Mouse (Mus musculus) stomach, postnatal 0 days (tissue): ENCODE results near the gene Crcp. TPM values are rescaled to one million over a fixed set of nuclear protein-coding genes. Genes with fewer than 3 reads are reported as not detected.

Experiments
- ATAC-seq: fragments of 200-750 bp; cut with Nextera tagmentation; 2 replicates; pipeline ENCODE4 v1.8.0; 2017; ENCODE audit not compliant: low FRiP score, low TSS enrichment
- DNase-seq: peaks from one replicate; pipeline ENCODE4 v3.0.0-alpha.2; 2016; ENCODE audit warnings: low spot score
- H3K27ac ChIP-seq: fragments of 300-500 bp; sonication (generic); replicated peaks from 2 replicates; pipeline ENCODE4 v1.5.1; 2014; ENCODE audit warnings: mild to moderate bottlenecking, control low read depth
- H3K27me3 ChIP-seq: fragments of 300-500 bp; sonication (generic); 2 replicates; pipeline ENCODE4 v1.6.1; 2014; ENCODE audit warnings: low read length; ENCODE audit not compliant: control insufficient read depth, insufficient read depth
- H3K36me3 ChIP-seq: fragments of 300-500 bp; sonication (generic); 2 replicates; pipeline ENCODE4 v1.6.1; 2014; ENCODE audit warnings: low read length, mixed read lengths; ENCODE audit not compliant: control insufficient read depth, insufficient read depth
- H3K4me1 ChIP-seq: fragments of 300-500 bp; sonication (generic); replicated peaks from 2 replicates; pipeline ENCODE4 v1.6.1; 2014; ENCODE audit warnings: antibody characterized with exemption; ENCODE audit not compliant: control insufficient read depth, insufficient read depth
- H3K4me2 ChIP-seq: fragments of 300-500 bp; sonication (generic); replicated peaks from 2 replicates; pipeline ENCODE4 v1.6.1; 2014; ENCODE audit warnings: low read depth, mild to moderate bottlenecking, control low read depth, moderate library complexity
- H3K4me3 ChIP-seq: fragments of 300-500 bp; sonication (generic); 2 replicates; pipeline ENCODE4 v1.5.1; 2014; ENCODE audit warnings: low read depth, low read length, control low read depth
- H3K9ac ChIP-seq: fragments of 300-500 bp; sonication (generic); 2 replicates; pipeline ENCODE4 v1.6.1; 2014; ENCODE audit warnings: mild to moderate bottlenecking, low read length, control low read depth, mixed read lengths
- H3K9me3 ChIP-seq: fragments of 300-500 bp; sonication (generic); 2 replicates; pipeline ENCODE4 v1.6.1; 2016; ENCODE audit warnings: low read length; ENCODE audit not compliant: control insufficient read depth
- CTCF ChIP-seq: IDR thresholded peaks from 2 replicates; pipeline ENCODE4 v1.5.1; 2016; ENCODE audit warnings: antibody characterized with exemption, low read depth, mild to moderate bottlenecking, moderate library complexity
- EP300 ChIP-seq: optimal IDR thresholded peaks from 2 replicates; pipeline ENCODE3; 2016; ENCODE audit warnings: antibody characterized with exemption
- WGBS: fragments of 180-500 bp; shearing (Covaris S2); extraction: QIAGEN DNeasy Blood & Tissue Kit; methylation state at CpG from one replicate; pipeline ENCODE4 v1.1.7; 2014; 5-methylcytosine and 5-hydroxymethylcytosine counted together
- polyA plus RNA-seq: library from polyadenylated mRNA; unstranded; fragments of >200 nt; fragmentation: Nextera tagmentation; extraction: Ambion mirVana; gene quantifications from 2 replicates; pipeline ENCODE4 v1.2.1, GENCODE M21; 2015

The Crcp gene
- 26.0 and 26.4 TPM in 2 replicates for polyA plus RNA-seq

DNA sequence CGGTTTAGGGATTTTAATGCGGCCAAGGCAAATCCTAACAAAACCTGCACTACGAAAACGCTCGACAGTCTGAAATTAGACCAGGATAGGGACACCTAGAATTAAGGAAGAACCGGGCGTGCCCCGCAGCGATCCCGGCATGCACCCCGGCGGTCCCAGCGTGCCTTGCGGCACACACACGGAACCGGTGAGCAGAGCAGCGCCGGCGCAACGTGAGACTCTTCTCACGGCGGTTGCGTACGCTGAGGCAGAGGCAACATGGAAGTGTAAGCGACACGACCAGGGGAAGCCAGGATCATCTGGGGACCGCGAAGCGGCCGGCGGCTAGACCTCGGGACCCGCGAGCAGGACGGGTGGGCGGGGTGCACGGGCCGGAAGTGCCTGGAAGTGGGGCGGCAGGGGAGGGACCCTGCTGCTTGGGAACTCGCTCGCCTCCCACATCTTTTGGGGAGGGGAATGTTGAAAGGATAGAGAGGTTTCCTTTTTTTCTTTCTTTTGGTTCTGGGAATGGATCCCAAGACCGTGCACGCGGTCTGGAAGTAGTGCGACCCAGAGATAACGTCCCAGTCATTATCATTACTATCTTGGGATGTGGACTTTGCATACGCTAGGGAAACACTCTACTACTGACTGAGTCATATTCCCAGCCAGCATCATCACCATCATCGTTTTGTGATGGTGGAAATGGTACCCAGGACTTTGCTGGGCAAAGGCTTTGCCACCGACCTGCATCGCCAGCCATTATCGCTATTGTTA lies at the start of gene Crcp, which contains the start of gene Asl:
TSS of gene Crcp (plus strand) at position 149 of the 756 bp plus-strand sequence.
TSS of gene Asl (minus strand) at position 106 of the 756 bp plus-strand sequence.
- peak within 1 kb of the TSS; percentile 79 for H3K9ac ChIP-seq
- no peaks in the 10 kb centered on the region for H3K4me1 ChIP-seq
- ATAC-seq: peak; percentile 75
- H3K36me3 ChIP-seq: no peaks in the 10 kb centered on the region
- no peaks in the 10 kb centered on the region for H3K9me3 ChIP-seq
- TF ChIP-seq EP300 (no peak), CTCF (no peak)
- peak; percentile 87 for DNase-seq
- H3K4me2 ChIP-seq: peak within 1 kb of the TSS; percentile 67
- no peaks in the 10 kb centered on the region for H3K27me3 ChIP-seq
- H3K27ac ChIP-seq: peak within 1 kb of the TSS; percentile 90
- peak within 1 kb of the TSS; percentile 68 for H3K4me3 ChIP-seq
- 1% methylated on average over 51 of the region's 51 CpGs for WGBS

DNA sequence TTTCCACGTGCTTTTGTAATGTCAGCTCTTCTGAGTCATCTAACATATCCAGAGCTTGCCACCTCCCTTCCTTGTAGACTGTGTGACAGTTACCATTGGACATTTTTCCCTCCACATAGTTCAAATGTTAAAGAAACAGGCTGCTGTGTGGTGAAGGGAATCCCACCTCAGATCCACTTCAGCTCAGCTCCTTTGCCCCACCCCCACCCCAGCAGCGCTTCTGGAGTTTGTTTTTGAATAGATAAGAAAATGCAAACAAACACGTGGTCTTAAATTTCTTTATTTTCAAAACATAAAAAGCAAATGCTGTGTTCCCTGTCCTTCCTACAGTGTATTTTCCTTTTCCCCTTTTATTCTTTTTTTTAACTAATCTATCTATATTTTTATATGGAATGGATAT lies 48.9 kb upstream of the Crcp start:
- TF ChIP-seq EP300 (no peak), CTCF (no peak)
- H3K27ac ChIP-seq: no peak overlapping the region

DNA sequence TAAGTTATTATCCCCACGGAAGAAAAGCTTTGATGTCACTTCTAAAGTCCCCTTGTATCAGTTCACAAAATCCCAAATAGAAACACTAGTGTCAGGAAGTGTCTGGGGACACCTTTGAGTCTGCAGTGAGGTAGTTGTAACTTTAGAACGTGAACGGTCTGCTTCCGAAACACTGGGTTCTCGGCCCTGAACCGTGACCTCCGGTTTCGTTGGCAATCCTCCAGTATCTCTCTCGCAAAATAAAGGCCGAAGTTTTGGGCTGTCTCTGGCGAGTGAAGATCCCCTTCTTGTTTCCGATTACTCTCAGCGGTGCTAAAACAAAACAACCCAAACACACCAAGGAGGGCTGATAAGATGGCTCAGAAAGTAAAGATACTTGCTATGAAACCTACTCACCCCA lies 39.7 kb upstream of the Crcp start:
- Histone ChIP-seq H3K4me2 (no peak overlapping the region), H3K27ac (no peak overlapping the region), H3K36me3 (0 out of 2 replicates have a peak, but pooled peaks cover 5% of the 10 kb centered on the region), H3K27me3 (no peaks in the 10 kb centered on the region), H3K4me3 (no peak overlapping the region), H3K9ac (no peak overlapping the region), H3K9me3 (no peaks in the 10 kb centered on the region), H3K4me1 (no peaks in the 10 kb centered on the region)
- DNase-seq: no peak
- no peak for TF ChIP-seq EP300
- TF ChIP-seq CTCF: no peak
- 76% methylated on average over 13 of the region's 13 CpGs for WGBS
- no peak for ATAC-seq

More for the DNA sequence above, 48.9 kb upstream of the Crcp start:
- ATAC-seq (no peak), DNase-seq (no peak)
- H3K9ac ChIP-seq: no peak overlapping the region
- H3K9me3 ChIP-seq: no peaks in the 10 kb centered on the region
- 44% methylated on average over 3 of the region's 3 CpGs for WGBS
- no peak overlapping the region for H3K4me2 ChIP-seq
- H3K4me1 ChIP-seq: no peaks in the 10 kb centered on the region
- H3K36me3 ChIP-seq: 0 out of 2 replicates have a peak, but pooled peaks cover 2% of the 10 kb centered on the region
- no peaks in the 10 kb centered on the region for H3K27me3 ChIP-seq
- H3K4me3 ChIP-seq: no peak overlapping the region

DNA sequence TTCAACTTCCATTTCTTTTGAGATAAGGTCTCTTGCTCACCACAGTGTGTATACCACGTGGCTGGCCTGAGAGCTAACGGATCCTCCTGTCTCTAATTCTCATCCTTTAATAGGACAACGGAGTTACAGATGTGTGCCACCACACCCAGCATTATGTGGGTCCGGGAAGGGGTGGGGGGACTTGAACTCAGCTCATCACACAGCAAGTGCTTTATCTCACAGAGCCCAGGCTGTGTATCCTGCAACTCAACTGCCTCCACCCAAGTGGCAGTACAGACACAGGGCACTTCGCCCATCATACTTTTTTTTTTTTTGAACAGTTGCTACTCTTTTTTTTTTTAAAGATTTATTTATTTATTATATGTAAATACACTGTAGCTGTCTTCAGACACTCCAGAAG lies 37.2 kb upstream of the Crcp start:
- H3K4me1 ChIP-seq: no peaks in the 10 kb centered on the region
- 92% methylated on average over 5 of the region's 5 CpGs for WGBS
- no peak for TF ChIP-seq EP300
- no peak for TF ChIP-seq CTCF
- H3K27me3 ChIP-seq: no peaks in the 10 kb centered on the region
- no peak overlapping the region for H3K4me3 ChIP-seq
- DNase-seq (no peak), ATAC-seq (0 out of 2 replicates have a peak, but pooled peaks have one; percentile 45)
- no peak overlapping the region for H3K27ac ChIP-seq
- H3K9me3 ChIP-seq: no peaks in the 10 kb centered on the region
- H3K9ac ChIP-seq: no peak overlapping the region
- H3K36me3 ChIP-seq: peaks cover 5% of the 10 kb centered on the region; the same call in 1 of the 2 replicates
- H3K4me2 ChIP-seq: no peak overlapping the region

DNA sequence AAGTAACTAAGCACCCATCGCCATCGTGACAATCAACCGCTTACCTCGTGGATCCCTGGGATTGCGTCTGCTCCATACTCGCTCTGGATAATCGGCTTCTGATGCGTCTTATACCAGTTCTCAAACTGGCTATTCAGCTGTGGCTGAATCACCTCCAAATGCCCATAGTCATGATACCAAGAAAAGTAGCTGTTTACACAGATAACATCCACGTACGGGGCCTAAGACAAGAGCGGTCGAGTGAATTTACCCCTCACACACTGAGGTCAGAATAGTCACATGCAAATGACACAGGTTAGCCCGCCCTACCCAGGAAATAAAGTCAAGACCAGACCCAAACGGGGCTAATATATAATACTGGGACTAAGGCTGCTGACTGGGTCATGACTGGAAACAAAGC lies 35.7 kb upstream of the Crcp start:
- ATAC-seq (no peak), DNase-seq (no peak)
- H3K9ac ChIP-seq: no peak overlapping the region
- WGBS: 88% methylated on average over 14 of the region's 14 CpGs
- no peak overlapping the region for H3K4me3 ChIP-seq
- H3K36me3 ChIP-seq: peaks cover 5% of the 10 kb centered on the region; the same call in 1 of the 2 replicates
- no peak overlapping the region for H3K4me2 ChIP-seq
- H3K9me3 ChIP-seq: no peaks in the 10 kb centered on the region
- no peak overlapping the region for H3K27ac ChIP-seq
- TF ChIP-seq CTCF (no peak), EP300 (no peak)
- H3K4me1 ChIP-seq: no peaks in the 10 kb centered on the region
- no peaks in the 10 kb centered on the region for H3K27me3 ChIP-seq

DNA sequence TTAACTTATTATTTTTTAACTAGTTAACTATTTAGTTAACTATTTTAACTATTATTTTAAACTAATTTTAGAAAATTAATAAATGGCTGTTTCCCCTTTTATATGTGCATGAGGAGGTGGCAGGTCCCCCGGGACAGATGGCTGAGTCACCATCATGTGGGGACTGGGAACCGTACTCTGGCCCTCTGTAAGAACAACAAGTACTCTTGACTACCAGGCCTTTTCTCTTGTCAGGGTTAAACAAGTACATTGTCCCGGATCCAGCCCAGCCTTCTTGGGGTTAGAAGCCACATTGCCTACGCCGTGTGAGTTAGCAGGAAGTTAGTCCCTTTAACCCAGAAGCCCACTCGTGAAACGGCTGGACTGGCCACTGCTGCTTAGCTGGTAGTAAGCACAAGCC lies 34.1 kb upstream of the Crcp start:
- no peak overlapping the region for H3K4me2 ChIP-seq
- WGBS: 90% methylated on average over 7 of the region's 7 CpGs
- ATAC-seq: no peak
- H3K4me1 ChIP-seq: no peaks in the 10 kb centered on the region
- TF ChIP-seq CTCF (no peak), EP300 (no peak)
- H3K9ac ChIP-seq: no peak overlapping the region
- no peak overlapping the region for H3K27ac ChIP-seq
- no peak overlapping the region for H3K4me3 ChIP-seq
- peaks cover 2% of the 10 kb centered on the region; the same call in 1 of the 2 replicates for H3K36me3 ChIP-seq
- no peaks in the 10 kb centered on the region for H3K27me3 ChIP-seq
- no peaks in the 10 kb centered on the region for H3K9me3 ChIP-seq
- DNase-seq: no peak
